Mouse (Mus musculus) myocyte (in vitro differentiated cells): ENCODE data around the gene Nek7. TPM values are rescaled to one million over a fixed set of nuclear protein-coding genes. Genes with fewer than 3 reads are reported as not detected.
A peak's percentile ranks its signal among the peaks of the same experiment; 100 is the strongest.

Experiments used
- H3K27me3 ChIP-seq: one replicate; pipeline ENCODE4 v1.6.1; 2011; ENCODE audit not compliant: control insufficient read depth, insufficient read depth, insufficient read length
- H3K36me3 ChIP-seq: one replicate; pipeline ENCODE4 v1.6.1; 2011; ENCODE audit not compliant: control insufficient read depth, insufficient read depth
- H3K4me2 ChIP-seq: one replicate; pipeline ENCODE4 v1.6.1; 2011; ENCODE audit warnings: low read depth, control low read depth
- H3K4me3 ChIP-seq: one replicate; pipeline ENCODE4 v1.5.1; 2011; ENCODE audit warnings: mild to moderate bottlenecking, control low read depth, moderate library complexity
- H3K79me2 ChIP-seq: one replicate; pipeline ENCODE4 v1.6.1; 2011; ENCODE audit not compliant: control insufficient read depth, insufficient read depth
- H3ac ChIP-seq: one replicate; pipeline ENCODE4 v1.6.1; 2011; ENCODE audit not compliant: control insufficient read depth, insufficient read length
- CEBPB ChIP-seq: IDR thresholded peaks from 2 replicates; pipeline ENCODE4 v1.6.1; 2011; ENCODE audit warnings: mild to moderate bottlenecking, moderate library complexity; ENCODE audit not compliant: poor library complexity, insufficient read depth, severe bottlenecking
- E2F4 ChIP-seq: IDR thresholded peaks from one replicate; pipeline ENCODE4 v1.6.1; 2011; ENCODE audit warnings: mild to moderate bottlenecking, control low read depth, moderate library complexity; ENCODE audit not compliant: insufficient read depth
- MAX ChIP-seq: IDR thresholded peaks from one replicate; pipeline ENCODE4 v1.6.1; 2011; ENCODE audit warnings: low read depth, mild to moderate bottlenecking, control low read depth
- MYOD1 ChIP-seq, 3 experiments: IDR thresholded peaks; one replicate each; pipeline ENCODE4 v1.6.1; 2011; ENCODE audit warnings: control low read depth in 2 of 3, low read depth in 2 of 3, mild to moderate bottlenecking in 2 of 3, moderate library complexity in 1 of 3; ENCODE audit not compliant: insufficient read length in 2 of 3, control insufficient read depth in 1 of 3
- MYOG ChIP-seq, 3 experiments: IDR thresholded peaks; one replicate each; pipeline ENCODE4 v1.6.1; 2011; ENCODE audit warnings: control low read depth in 2 of 3, low read depth in 2 of 3, mild to moderate bottlenecking in 2 of 3; ENCODE audit not compliant: insufficient read length in 2 of 3, control insufficient read depth in 1 of 3, insufficient read depth in 1 of 3
- POLR2A ChIP-seq: IDR thresholded peaks from one replicate; pipeline ENCODE4 v1.6.1; 2011; ENCODE audit warnings: low read depth, mild to moderate bottlenecking, control low read depth, moderate library complexity; ENCODE audit not compliant: insufficient read length
- POLR2AphosphoS2 ChIP-seq: IDR thresholded peaks from one replicate; pipeline ENCODE4 v1.6.1; 2011; ENCODE audit warnings: low read depth, control low read depth; ENCODE audit not compliant: insufficient read length
- REST ChIP-seq: IDR thresholded peaks from one replicate; pipeline ENCODE4 v1.6.1; 2011; ENCODE audit warnings: mild to moderate bottlenecking, control low read depth, moderate library complexity; ENCODE audit not compliant: insufficient read depth, insufficient read length
- SRF ChIP-seq: IDR thresholded peaks from one replicate; pipeline ENCODE4 v1.6.1; 2011; ENCODE audit warnings: low read depth; ENCODE audit not compliant: control insufficient read depth, insufficient read length
- TCF12 ChIP-seq: IDR thresholded peaks from one replicate; pipeline ENCODE4 v1.6.1; 2011; ENCODE audit warnings: mild to moderate bottlenecking, control low read depth; ENCODE audit not compliant: poor library complexity, insufficient read depth, severe bottlenecking
- TCF3 ChIP-seq: IDR thresholded peaks from one replicate; pipeline ENCODE4 v1.6.1; 2011; ENCODE audit warnings: low read depth, control low read depth; ENCODE audit not compliant: insufficient read length
- USF1 ChIP-seq: IDR thresholded peaks from one replicate; pipeline ENCODE4 v1.6.1; 2011; ENCODE audit warnings: low read depth, mild to moderate bottlenecking, control low read depth, moderate library complexity
- polyA plus RNA-seq: library from polyadenylated mRNA; unstranded; fragments of >200 nt; fragmentation: generic; extraction: Trizol; gene quantifications from one replicate; pipeline ENCODE4 v1.2.1, GENCODE M21; 2012; ENCODE audit warnings: missing spikeins

Gene Nek7
- polyA plus RNA-seq, 1 experiment = 14.6 TPM

DNA sequence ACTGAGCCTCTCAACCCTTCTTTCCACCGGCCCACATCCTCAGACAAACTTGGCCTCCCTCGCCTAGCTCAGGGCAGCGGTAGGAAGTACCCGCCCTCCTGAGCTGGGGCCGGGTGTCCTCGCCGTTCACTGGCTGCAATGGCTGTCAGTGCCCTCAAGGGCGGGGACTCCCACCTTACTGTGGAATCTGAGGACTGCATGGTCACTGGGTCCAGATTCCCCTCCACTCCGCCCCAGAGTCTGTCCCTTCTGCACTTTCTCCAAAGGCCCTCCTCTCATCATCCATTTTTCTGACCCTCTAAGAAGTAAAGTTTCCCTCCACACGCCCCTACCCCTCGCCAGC, 2.0 kb downstream of the Nek7 start:
- H3K4me2 ChIP-seq = peak overlapping the region; percentile 89
- H3ac ChIP-seq = no peak overlapping the region
- H3K27me3 ChIP-seq = no peaks in the 10 kb centered on the region
- no peaks in the 10 kb centered on the region for H3K36me3 ChIP-seq
- H3K79me2 ChIP-seq = peaks cover 50% of the 10 kb centered on the region
- H3K4me3 ChIP-seq = peak overlapping the region; percentile 34
- TF ChIP-seq POLR2AphosphoS2 (peak; percentile 95), POLR2A (peak; percentile 79), MYOG (IDR thresholded peaks at IDR 0.05; ENCODE audit: control insufficient read depth in 1 of 3, insufficient read depth in 1 of 3, insufficient read length in 2 of 3, low read depth in 2 of 3) (no peak)

- Histone ChIP-seq H3K4me2 (peak overlapping the region; percentile 89), H3ac (no peak overlapping the region), H3K27me3 (no peaks in the 10 kb centered on the region), H3K79me2 (peaks cover 54% of the 10 kb centered on the region), H3K36me3 (no peaks in the 10 kb centered on the region), H3K4me3 (peak overlapping the region; percentile 34)
- TF ChIP-seq MYOG (IDR thresholded peaks at IDR 0.05; ENCODE audit: control insufficient read depth in 1 of 3, insufficient read depth in 1 of 3, insufficient read length in 2 of 3, low read depth in 2 of 3) = no peak
- no peak for TF ChIP-seq POLR2A
- no peak for TF ChIP-seq USF1
- TF ChIP-seq CEBPB = no peak
- TF ChIP-seq MYOD1 (IDR thresholded peaks at IDR 0.05; ENCODE audit: control insufficient read depth in 1 of 3, insufficient read length in 2 of 3, low read depth in 2 of 3) = no peak
Observed at GRCm38 (mm10) chr1:138617279-138618011, 2.5 kb downstream of the Nek7 start.

DNA sequence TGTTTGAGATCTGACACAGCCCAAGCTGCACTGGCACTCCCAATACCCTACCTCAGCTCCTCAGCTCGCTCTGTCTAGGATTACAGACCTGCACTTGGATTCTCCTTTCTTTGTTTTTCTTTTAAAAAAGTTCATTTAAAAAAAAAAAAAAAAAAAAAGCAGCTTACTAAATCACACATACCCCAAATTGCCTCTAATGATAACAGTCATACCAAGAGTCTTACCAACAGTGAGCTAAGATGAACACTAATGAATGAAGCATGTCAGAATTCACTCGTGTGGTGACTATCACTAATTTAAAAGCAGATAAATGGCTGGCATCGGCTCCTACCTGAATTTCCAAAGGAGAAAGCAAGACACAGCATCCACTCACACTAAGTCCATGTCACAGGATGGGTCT, 4.6 kb downstream of the Nek7 start:
- no peak for TF ChIP-seq POLR2A
- no peak for TF ChIP-seq SRF
- TF ChIP-seq MYOG (IDR thresholded peaks at IDR 0.05; ENCODE audit: control insufficient read depth in 1 of 3, insufficient read depth in 1 of 3, insufficient read length in 2 of 3, low read depth in 2 of 3) = no peak
- TF ChIP-seq CEBPB = no peak
- TF ChIP-seq TCF3 = no peak
- TF ChIP-seq REST = no peak
- TF ChIP-seq POLR2AphosphoS2 = no peak
- TF ChIP-seq USF1 = no peak
- TF ChIP-seq MYOD1 (IDR thresholded peaks at IDR 0.05; ENCODE audit: control insufficient read depth in 1 of 3, insufficient read length in 2 of 3, low read depth in 2 of 3) = no peak
- TF ChIP-seq MAX = no peak
- TF ChIP-seq TCF12 = no peak
- no peak for TF ChIP-seq E2F4
- no peaks in the 10 kb centered on the region for H3K36me3 ChIP-seq
- H3K79me2 ChIP-seq = peaks cover 65% of the 10 kb centered on the region
- H3K27me3 ChIP-seq = no peaks in the 10 kb centered on the region
- no peak overlapping the region for H3ac ChIP-seq
- no peak overlapping the region for H3K4me2 ChIP-seq
- H3K4me3 ChIP-seq = no peak overlapping the region

- Histone ChIP-seq H3K4me2 (no peak overlapping the region), H3K36me3 (no peaks in the 10 kb centered on the region), H3ac (no peak overlapping the region), H3K79me2 (peaks cover 65% of the 10 kb centered on the region), H3K4me3 (no peak overlapping the region), H3K27me3 (no peaks in the 10 kb centered on the region)
- TF ChIP-seq CEBPB = no peak
- no peak for TF ChIP-seq MYOD1 (IDR thresholded peaks at IDR 0.05; ENCODE audit: control insufficient read depth in 1 of 3, insufficient read length in 2 of 3, low read depth in 2 of 3)
- TF ChIP-seq TCF3 = no peak
- no peak for TF ChIP-seq POLR2A
- no peak for TF ChIP-seq SRF
- TF ChIP-seq REST = no peak
- TF ChIP-seq POLR2AphosphoS2 = no peak
- TF ChIP-seq USF1 = no peak
- no peak for TF ChIP-seq MAX
- TF ChIP-seq TCF12 = no peak
- TF ChIP-seq MYOG (IDR thresholded peaks at IDR 0.05; ENCODE audit: control insufficient read depth in 1 of 3, insufficient read depth in 1 of 3, insufficient read length in 2 of 3, low read depth in 2 of 3) = no peak
- no peak for TF ChIP-seq E2F4
Observed at GRCm38 (mm10) chr1:138614552-138615287, 5.2 kb downstream of the Nek7 start.

DNA sequence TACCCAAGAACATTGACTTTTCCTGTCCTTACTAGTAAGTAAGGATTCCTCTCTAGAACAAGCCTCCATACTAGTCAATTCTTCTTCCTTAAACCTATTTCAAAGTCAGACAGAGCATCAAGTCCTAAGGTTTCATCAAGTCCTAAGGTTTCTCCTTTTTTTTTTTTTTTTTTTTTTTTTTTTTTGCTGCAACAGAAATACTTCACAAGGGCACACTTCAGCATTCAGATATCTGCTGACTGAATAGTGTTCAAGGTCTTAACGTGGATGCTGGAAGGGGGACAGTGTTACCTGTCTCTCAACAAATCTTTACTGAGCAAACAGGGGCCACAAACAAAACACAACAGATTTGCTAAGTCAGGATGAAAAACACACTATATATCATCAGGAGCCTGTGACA, 7.8 kb downstream of the Nek7 start:
- Histone ChIP-seq H3K27me3 (no peaks in the 10 kb centered on the region), H3K36me3 (no peaks in the 10 kb centered on the region), H3ac (no peak overlapping the region), H3K79me2 (peaks cover 77% of the 10 kb centered on the region), H3K4me3 (no peak overlapping the region), H3K4me2 (no peak overlapping the region)
- no peak for TF ChIP-seq SRF
- no peak for TF ChIP-seq E2F4
- TF ChIP-seq POLR2AphosphoS2 = no peak
- no peak for TF ChIP-seq MYOG (IDR thresholded peaks at IDR 0.05; ENCODE audit: control insufficient read depth in 1 of 3, insufficient read depth in 1 of 3, insufficient read length in 2 of 3, low read depth in 2 of 3)
- TF ChIP-seq USF1 = no peak
- no peak for TF ChIP-seq CEBPB
- TF ChIP-seq POLR2A = no peak
- TF ChIP-seq TCF3 = no peak
- TF ChIP-seq TCF12 = no peak
- no peak for TF ChIP-seq REST
- no peak for TF ChIP-seq MYOD1 (IDR thresholded peaks at IDR 0.05; ENCODE audit: control insufficient read depth in 1 of 3, insufficient read length in 2 of 3, low read depth in 2 of 3)
- no peak for TF ChIP-seq MAX
